Mouse (Mus musculus) activated CD4-positive, CD25-positive, alpha-beta regulatory T cell, adult 4 months (primary cell): ENCODE results near the gene Wnt5a. TPM values are rescaled to one million over a fixed set of nuclear protein-coding genes. Genes with fewer than 3 reads are reported as not detected.

Experiments
- ATAC-seq: one replicate; pipeline ENCODE4 v1.8.0; 2017
- polyA plus RNA-seq, 2 experiments: library from polyadenylated mRNA; unstranded; fragments of 100-300 nt; shearing (Covaris generic); gene quantifications; one replicate each; pipeline ENCODE4 v1.2.1; 2017

Wnt5a gene
- polyA plus RNA-seq = not detected

DNA sequence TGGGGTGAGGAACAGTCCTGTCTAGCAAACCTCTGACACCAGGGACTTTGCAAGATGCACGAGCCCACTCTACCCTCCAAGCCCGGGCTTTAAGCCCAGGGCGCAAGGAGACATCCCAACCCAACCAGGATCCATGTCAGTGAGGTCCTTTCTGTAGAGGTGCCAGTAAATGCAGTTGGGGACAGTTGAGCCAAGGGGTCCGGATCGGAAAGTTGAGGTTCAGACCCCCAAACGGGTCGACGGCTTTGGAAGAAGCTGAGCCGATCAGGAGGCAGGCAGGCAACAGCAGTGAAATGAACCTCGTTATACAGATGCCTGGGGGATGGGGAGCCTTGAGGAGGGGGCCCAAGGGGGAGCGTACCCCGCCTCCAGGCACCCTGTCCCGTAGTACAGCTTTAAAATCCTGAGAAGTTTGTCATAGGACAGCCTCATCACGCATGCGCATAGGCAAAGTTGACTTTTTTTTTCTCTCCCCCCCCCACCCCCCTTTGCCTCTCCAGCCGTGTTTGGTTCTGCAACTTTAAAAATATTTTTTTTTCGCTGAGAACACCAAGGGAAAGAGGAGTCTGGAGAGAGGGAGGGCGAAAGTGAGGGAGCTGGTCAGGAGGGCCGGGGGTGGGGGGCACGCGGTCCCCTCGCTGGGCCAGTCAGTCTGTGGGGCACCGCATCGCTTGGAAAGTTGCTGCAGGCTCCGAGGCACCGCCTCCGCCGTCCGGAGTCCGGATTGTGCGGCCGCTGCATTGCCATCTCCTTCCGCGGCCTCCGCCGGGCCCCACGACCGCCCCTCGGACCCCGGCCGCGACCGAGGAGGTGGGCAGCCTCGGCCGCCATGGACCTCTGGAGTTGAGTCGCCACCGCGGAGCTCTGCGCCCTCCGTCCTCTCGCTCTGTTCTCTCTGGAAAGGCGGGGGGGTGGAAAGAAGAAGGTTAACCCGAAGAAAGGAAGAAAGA, at the start of gene Wnt5a:
Gene Wnt5a, plus strand, starts transcription at position 650 of the 950 bp plus-strand sequence.
- no peak for ATAC-seq

DNA sequence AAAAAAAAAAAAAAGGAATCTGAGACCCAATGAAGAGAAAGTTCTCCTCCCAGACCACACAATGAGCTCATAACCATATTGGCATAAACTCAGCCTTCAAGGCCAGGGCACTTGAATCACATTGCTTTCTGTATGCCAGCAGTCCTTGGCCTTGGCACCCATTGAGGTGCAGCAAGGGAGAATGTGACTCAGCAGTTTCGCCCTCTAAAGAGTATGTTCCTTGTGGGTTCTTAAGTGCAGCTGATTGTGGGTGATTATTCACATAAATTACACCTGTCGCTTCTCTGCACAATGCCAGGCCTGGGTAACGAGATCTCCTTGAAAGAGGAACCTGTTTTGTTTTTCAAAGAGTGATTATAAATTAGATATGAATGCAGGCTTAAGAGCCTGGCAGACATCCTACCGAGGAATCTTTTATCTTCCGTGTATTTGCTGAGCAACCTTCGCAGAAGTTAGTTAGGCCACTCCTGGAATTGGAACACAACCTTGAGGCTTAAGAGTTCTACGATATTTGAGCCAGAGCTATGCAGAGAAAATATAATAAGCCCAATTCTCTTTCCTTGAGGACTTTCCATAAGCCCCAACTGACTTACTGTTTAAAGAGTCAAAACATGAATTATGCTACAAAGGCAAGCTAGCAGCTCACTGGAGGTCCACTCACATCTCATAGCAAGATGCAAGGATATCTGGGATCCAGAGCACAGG, 48.0 kb upstream of the Wnt5a start:
- no peak for ATAC-seq

DNA sequence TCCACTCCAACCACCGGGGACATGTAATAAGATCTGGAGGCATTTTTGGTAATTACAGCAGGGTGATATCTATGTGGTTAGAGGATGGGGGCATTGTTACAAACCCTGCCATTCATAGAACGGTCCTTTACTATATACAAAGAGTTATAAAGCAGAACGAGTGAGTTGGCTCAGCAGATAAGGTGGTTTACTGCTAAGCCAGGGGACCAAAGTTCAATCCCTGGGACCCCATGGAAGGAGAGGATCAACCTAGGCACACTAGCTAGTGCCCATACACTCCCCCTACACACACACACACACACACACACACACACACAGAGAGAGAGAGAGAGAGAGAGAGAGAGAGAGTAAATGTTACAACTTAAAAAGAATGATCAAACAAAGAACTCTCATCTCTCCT, 47.1 kb upstream of the Wnt5a start:
- ATAC-seq = no peak

DNA sequence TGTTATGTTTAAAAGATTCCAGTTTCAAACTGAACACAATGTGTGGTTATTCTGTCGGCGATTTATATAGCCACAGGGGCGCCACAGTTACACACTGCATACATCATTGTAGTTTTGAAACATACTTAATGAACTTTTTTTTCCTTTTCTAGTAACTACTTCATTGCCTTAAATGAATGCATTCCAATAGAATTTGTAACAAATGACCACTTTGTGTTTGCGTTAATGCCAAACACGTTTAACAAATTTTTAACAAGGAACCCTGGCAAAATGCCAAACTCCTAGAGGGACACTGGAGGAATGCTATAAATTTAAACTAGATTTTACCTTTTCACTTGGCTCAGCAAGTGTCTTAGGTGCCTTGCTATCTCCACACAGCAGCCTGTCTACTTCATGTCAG, 36.6 kb upstream of the Wnt5a start:
- no peak for ATAC-seq

DNA sequence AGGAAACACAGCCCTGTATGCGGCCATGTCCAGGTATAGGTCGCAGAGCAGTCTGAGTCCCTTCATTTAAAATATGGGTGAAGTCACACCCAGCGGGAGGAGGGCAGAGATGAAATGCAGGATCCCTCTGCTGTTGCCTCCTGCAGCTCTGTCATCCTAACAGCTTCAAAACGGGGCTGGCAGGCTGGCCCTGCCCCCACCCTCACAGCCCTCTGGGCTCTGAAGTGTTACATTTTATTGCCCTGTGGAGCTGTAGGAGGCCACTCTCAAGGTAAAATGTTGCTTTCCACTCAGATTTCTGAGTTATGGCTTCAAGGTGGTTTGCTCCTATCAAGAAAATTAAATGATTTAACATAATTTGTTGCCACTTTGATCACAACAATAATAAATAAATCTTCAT, 34.9 kb upstream of the Wnt5a start:
- ATAC-seq = no peak

DNA sequence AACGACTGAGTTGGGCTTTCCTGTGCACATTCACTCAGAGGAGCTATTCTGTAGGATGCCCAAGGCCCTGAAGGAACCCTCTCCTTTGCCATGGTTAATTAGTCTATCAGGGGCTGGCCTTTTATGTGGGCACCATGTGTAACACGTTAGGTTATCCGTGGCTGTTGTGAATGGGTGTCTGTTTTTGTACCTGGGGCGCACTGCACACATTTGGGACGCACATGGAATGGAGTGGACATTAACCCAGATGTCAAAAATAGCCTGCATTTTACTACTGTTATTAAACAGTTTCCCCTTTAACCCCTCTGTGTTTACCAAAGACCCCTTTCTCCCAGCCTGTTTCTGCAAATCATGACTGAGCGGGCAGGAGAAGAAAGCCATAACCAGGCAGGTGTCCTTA, 34.3 kb upstream of the Wnt5a start:
- ATAC-seq = no peak

DNA sequence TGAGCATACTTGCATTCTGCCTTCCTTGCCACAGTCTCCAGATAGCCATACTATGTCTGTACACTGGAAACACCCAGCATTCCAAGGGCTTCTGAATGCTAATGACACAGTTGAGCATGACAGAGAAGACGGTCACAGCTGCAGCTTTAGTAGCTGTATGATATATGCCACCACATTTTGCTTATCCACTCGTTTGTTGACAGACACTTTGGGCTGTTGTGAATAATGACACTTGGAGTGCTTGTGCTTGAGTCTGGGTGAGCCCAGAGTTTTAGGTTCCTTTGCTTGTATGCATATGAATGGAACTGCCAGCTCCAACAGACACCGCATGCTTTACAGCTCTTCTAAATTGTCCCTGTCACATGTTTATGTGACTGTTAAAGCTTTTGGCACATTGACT, 29.5 kb upstream of the Wnt5a start:
- ATAC-seq = no peak

DNA sequence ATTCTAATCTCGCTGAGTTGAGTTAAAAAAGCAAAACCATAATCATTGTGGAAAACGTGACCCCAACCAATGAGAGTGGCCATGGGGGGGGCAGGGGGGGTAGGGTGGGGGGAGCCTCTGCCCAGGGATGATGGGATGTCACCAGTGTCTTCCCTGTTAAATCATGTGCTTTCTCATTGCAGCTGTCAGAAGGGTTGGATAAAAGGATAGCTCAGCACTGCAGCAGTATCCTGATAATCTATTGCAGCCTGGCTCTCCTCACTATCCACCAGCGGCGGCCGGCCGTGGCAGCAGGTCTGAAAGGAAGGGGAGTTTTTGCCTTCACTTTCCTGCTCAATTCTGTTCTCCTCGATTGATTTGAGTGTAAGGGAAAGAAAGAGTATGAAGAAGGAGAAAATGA, 29.1 kb upstream of the Wnt5a start:
- ATAC-seq = no peak

DNA sequence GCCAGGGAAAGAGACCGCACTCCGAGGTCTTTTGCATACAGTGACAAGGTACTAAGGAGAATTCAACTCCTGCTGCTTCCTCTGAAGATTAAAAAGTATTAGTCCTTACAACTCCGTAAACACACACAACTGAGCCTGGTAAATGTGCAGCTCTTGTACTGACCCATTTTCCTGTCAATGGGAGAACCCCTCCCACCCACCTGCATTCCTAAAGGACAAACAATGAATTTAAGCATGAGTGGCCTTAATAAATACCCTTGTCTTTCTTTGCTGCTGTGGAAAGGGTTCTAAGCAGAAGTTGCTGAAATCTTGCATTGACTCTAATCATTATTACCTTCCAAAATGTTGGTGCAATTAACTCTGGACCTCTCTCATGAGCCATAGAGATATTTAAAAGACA, 27.8 kb upstream of the Wnt5a start:
- ATAC-seq = no peak

DNA sequence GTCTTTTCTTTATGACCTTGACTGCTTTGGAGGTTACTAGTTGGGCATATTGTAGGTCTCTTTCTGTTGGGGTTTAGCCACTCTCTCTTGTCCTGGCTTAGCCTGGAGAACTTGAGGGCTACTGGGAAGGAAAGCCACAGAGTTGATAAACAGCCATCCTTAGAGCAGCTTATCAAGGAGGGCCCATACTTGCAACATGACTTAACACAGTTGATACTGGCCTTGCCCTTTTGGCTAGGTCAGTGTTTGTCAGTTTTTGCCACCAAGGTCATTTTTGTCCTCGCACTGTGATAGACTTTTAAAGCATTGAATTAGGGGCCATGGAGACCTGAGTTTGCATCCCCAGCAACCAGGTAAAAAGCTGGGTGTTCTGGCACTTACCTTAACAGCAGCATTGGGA, 23.7 kb upstream of the Wnt5a start:
- no peak for ATAC-seq

DNA sequence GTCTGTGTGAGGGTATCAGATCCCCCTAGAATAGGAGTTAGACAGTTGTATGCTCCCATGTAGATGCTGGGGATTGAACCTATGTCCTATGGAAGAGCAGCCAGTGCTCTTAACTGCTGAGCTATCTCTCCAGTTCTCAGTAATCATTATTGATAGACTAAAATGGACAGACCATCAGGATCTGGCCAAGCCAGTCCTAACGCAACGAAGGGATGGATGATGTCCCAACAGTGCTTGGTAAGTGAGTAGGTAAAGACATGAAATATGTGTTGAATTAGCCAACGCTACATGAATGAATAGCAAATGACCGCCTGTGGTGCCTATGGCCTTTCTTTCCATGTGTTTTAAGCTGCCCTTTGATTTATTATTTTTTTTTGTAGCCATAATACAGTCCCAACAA, 10.7 kb upstream of the Wnt5a start:
- ATAC-seq = no peak

DNA sequence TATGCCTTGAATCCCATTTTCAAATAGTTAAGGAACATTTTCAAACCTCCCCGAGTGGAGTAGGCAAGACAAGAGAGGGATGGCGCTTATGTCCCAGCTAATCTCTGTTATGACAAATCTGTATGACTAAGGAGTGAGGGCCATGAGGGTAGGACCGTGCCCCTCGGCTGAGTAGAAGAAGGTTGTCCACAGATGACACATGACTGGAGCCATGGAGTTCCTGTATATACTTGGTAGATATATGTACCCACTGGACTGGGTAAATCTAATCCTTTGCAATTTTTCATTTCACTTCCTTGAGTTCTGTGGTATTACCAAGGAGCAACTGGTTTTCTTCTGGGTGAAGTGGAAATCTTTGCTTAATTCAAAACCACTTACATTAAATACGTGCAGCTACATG, 10.3 kb upstream of the Wnt5a start:
- ATAC-seq = no peak

DNA sequence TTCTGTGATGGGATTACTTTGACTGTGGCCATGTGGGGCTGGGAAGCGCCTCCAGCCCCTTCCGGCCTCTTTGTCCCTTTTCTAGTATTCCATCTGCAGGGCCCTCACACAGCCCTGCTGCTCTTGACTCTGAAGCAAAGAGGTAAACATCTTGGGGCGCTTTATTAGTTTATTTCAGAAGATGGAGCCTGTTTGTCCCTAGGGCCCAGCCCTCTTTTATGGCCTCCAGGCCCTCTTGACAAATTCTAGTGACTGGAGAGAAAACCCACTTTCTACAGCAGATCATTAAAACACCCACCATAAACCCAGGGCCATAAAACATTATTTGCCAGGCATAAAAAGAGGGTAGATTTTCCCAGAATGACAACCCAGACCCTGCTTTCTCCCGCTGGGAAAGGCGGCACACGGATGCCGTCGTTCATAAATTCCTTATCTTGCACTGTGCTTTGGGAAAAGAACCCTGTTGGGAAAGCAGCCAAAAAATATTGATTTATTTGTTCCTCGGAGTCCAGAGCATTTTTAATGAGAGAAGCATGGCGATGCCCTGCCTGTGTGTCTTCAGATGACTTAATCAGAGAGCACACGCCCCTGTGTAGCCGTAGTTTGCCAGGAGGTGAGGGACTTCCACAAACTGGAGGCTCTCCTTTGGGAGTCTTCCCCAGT, 3.2 kb upstream of the Wnt5a start:
- no peak for ATAC-seq

DNA sequence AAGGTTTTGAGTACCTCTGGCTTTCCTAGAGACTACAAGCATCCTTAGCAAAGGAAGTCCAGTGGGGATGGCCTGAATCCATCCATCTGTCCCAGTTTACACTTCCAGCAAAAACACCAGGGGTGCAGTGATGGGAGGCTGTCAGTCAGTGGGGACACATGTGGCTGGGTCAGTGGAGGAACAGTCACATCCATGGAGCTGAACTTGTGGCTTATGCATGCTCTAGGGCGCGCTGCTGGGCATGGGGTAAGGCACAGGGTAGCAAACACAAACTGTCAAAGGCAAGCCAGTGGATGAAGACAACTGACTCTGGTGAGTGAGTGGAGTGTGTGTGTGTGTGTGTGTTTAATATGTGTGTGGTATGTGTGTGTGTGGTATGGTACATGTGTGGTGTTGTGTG, 1.3 kb upstream of the Wnt5a start:
- no peak for ATAC-seq

DNA sequence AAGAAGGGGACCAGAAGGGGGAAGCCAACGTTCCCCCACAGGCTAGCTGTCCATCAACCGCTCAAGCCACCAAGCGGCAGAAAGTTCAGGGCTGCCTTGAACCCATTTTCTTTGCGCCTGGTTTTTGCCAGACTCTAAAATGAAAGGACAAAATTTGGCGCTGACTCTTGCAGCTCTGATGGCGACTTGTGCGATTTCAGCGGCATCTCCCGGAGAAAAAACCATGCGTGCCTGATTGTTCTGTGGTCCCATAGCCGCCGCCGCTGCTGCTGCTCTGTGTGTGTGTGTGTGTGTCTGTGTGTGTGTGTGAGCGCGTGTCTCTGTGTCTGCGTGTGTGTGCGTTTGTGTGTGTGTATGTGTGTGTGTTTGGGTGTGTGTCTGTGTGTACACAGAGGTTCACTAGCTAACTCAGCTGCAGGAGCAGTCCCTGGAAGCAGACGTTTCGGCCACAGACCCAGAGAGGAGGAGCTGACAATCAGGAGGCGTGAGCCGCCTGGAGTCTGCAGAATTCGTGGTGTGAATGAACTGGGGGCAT, 568 bp downstream of the Wnt5a start:
- ATAC-seq = no peak

DNA sequence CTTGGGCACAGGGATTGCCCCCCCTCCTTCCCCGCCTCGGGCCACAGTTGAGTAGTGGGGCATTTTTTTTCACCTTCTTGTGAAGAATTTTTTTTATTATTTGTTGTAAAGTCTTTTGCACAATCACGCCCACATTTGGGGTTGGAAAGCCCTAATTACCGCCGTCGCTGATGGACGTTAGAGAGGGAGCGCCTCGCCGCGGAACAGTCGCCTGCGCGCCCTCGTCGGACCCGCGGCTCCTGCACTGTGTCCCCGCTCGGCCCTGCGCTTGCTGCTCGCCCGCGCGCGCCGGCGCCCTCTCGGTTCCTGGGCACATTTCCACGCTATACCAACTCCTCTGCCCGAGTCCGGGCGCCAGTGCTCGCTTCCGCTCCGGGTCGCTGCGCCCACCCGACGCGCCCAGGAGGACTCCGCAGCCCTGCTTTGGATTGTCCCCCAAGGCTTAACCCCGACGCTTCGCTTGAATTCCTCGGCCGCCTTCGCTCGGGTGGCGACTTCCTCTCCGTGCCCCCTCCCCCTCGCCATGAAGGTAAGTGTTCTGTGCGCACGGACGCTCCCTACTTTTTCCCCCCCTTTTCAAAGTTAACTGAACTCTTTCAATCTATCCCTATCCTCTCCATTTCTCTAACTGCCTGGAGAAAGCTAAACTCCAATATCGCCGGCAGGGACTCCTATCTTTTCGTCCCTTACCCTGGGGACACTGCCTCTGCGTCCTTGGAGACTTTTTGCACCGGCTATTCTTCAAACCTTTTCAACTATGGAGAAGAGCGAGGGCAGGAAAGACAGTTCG, 1.2 kb downstream of the Wnt5a start:
- ATAC-seq = no peak

DNA sequence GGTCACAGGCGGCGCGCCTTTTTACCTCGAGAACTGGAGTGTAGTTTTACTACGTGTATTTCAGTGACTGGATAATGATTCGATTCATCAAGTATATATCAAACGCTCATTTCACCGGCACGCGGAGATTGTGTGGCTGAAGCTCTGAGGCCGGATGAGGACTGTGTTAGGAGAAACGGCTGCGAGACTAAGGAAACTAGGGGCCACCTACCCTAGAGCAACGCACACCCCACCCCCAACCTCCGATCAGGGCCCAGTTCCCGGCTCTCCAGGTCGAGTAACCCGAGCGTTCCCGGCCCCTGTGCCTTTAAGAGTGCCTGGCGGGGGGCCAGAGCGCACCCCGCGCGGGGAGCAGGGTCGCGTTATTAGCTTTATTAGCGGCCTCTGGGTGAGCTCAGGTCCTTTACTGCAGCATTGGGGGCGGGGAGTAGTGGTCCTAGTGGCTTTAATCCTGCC, 1.9 kb downstream of the Wnt5a start:
- no peak for ATAC-seq

DNA sequence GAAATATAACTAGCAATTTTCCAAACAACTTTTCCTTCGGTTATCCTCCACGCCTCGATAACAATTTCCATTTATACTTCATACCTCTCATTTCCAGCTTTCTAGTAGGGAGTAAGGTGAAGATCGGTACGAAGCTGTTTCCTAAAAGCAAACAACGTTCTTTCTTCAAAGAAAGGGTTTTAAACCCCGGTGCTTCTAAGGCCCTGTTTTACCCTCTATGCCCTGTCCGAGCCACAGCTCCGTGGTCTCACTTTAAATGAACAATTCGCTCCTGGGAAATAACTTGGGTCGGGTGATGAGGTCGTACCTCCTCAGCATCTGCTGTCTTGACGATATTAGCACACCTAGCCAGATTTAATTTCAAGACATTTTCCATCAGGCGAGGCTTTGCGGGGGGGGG, 2.5 kb downstream of the Wnt5a start:
- no peak for ATAC-seq

DNA sequence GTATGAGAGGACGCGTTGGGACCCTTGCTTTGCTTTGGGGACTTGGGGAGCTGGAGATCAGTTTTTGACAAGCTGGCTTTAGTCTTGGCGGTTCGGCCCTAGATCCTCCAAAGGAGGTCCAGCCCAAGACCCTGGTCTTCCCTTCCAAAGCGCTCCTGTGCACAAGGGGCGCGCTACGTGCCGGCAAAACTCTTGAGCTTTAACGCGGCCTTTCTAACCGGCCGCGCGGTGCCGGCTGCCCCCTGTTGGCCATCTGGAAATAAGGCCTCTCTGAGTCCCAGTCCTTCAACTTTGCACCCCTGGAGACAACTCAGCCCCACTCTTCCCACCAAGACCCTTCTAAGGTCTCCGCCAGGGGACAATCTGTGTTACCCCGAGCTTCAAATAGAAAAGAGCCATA, 2.9 kb downstream of the Wnt5a start:
- ATAC-seq = no peak

DNA sequence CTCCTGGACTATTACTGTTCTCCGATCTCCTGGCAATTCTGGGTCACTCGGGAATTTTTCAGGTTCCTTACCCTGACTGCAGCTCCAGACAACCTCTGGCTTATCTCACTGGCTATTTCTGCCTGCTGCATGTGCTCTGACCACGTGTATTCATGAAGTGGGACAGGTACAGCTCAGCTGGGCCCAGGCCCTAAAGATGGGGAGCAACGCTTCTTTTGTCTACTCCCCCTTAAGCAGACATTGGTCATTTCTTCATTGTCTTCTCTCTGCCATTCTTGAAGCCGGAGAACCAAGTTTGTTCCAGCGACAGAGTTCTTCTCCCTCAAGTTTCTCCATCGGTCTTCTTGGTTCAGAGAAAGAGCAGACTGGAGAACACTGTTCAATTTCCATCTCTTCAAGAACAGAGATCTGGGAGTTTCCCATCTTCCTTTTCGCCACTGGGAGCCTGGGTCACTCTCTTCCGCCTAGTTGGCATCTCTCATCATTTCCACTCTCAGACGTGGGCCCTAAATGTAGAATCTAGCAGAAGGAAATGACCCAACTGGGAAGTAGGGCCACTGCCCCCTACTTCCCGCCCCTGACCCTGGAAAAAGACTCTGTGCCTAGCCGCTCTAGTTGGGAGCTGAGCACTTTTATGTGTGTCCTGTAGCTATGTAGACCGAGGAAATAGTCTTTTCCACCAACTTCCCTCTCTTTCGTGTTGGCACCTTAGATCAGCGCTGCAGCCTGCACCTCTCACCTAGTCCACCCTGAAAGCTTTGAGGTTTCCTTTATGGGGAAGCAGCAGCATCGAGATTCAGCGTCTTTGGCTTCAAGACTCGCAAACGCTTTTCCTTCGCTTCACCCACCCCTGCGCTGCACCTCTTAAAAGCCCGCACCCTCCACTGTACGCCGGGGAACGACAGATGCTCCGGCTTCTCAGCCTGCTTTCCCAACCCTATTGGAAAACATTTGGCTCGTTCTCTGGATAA, 4.0 kb downstream of the Wnt5a start:
- no peak for ATAC-seq
